Mouse (Mus musculus) stomach, postnatal 0 days (tissue): ENCODE measurements around the gene Gm20683.

Source experiments
- CTCF ChIP-seq: IDR thresholded peaks from 2 replicates; pipeline ENCODE4 v1.5.1; 2016; ENCODE audit warnings: antibody characterized with exemption, low read depth, mild to moderate bottlenecking, moderate library complexity
- EP300 ChIP-seq: optimal IDR thresholded peaks from 2 replicates; pipeline ENCODE3; 2016; ENCODE audit warnings: antibody characterized with exemption

- TF ChIP-seq CTCF (no peak), EP300 (no peak)
Observed at GRCm38 (mm10) chr17:25877025-25877424, 35.5 kb upstream of the Gm20683 start.
